Mouse (Mus musculus) MEL (cell line): Measurements from ENCODE around the gene Lrrc29. TPM values are rescaled to one million over a fixed set of nuclear protein-coding genes. Genes with fewer than 3 reads are reported as not detected.

Experiments used
- DNase-seq: peaks from one replicate; pipeline ENCODE4 v3.0.0; 2011; ENCODE audit warnings: low read depth, low spot score
- H3K27ac ChIP-seq: 2 replicates; pipeline ENCODE4 v1.5.1; 2012; ENCODE audit warnings: low read depth, mild to moderate bottlenecking, control low read depth, low read length, moderate library complexity; ENCODE audit not compliant: control insufficient read depth
- H3K27me3 ChIP-seq, 2 experiments: fragments of 150-350 bp in 1 of 2; sonication (generic) in 1 of 2; 2 replicates each; pipeline ENCODE4 v1.6.1; 2012; ENCODE audit warnings: low read length in 2 of 2, mild to moderate bottlenecking in 2 of 2, improper control_type of control experiment in 1 of 2, moderate library complexity in 1 of 2; ENCODE audit not compliant: insufficient read depth in 2 of 2, control insufficient read depth in 1 of 2
- H3K36me3 ChIP-seq, 2 experiments: 2 replicates each; pipeline ENCODE4 v1.6.1; 2012 to 2014; ENCODE audit warnings: low read length in 2 of 2, improper control_type of control experiment in 1 of 2, inconsistent platforms in 1 of 2, mild to moderate bottlenecking in 1 of 2; ENCODE audit not compliant: insufficient read depth in 2 of 2, control insufficient read depth in 1 of 2
- H3K4me1 ChIP-seq, 2 experiments: fragments of 150-350 bp in 1 of 2; sonication (generic) in 1 of 2; 2 replicates each; pipeline ENCODE4 v1.6.1; 2012; ENCODE audit warnings: low read length in 2 of 2, improper control_type of control experiment in 1 of 2, mild to moderate bottlenecking in 1 of 2; ENCODE audit not compliant: insufficient read depth in 2 of 2, control insufficient read depth in 1 of 2
- H3K4me3 ChIP-seq, 2 experiments: fragments of 150-350 bp in 1 of 2; sonication (generic) in 1 of 2; 2 replicates each; pipeline ENCODE4 v1.5.1; 2012; ENCODE audit warnings: low read depth in 2 of 2, low read length in 2 of 2, mild to moderate bottlenecking in 2 of 2, moderate library complexity in 2 of 2, control low read depth in 1 of 2, improper control_type of control experiment in 1 of 2; ENCODE audit not compliant: control insufficient read depth in 1 of 2, insufficient read depth in 1 of 2
- H3K79me2 ChIP-seq: 2 replicates; pipeline ENCODE4 v1.6.1; 2012; ENCODE audit warnings: mild to moderate bottlenecking, low read length, moderate library complexity; ENCODE audit not compliant: control insufficient read depth, poor library complexity, insufficient read depth
- H3K9ac ChIP-seq: 2 replicates; pipeline ENCODE4 v1.6.1; 2012; ENCODE audit warnings: low read depth, mild to moderate bottlenecking, control low read depth, low read length, moderate library complexity; ENCODE audit not compliant: control insufficient read depth, poor library complexity, severe bottlenecking
- H3K9me3 ChIP-seq: fragments of 150-350 bp; sonication (generic); replicated peaks from 2 replicates; pipeline ENCODE4 v1.6.1; 2012; ENCODE audit warnings: mild to moderate bottlenecking, low read length, improper control_type of control experiment, moderate library complexity; ENCODE audit not compliant: insufficient read depth
- BHLHE40 ChIP-seq: IDR thresholded peaks from 2 replicates; pipeline ENCODE4 v1.6.1; 2012; ENCODE audit warnings: low read depth, mild to moderate bottlenecking, inconsistent platforms, low read length, improper control_type of control experiment, borderline replicate concordance
- CHD1 ChIP-seq: IDR thresholded peaks from 2 replicates; pipeline ENCODE4 v1.6.1; 2012; ENCODE audit warnings: low read depth, mild to moderate bottlenecking, inconsistent platforms, low read length, improper control_type of control experiment
- CHD2 ChIP-seq: IDR thresholded peaks from 2 replicates; pipeline ENCODE4 v1.6.1; 2011; ENCODE audit warnings: low read length, improper control_type of control experiment
- CTCF ChIP-seq, 3 experiments: IDR thresholded peaks in 2 of 3; conservative IDR thresholded peaks in 1 of 3; 2 replicates each; pipeline ENCODE4 v1.5.1; 2011 to 2012; ENCODE audit warnings: low read length in 3 of 3, low read depth in 2 of 3, mild to moderate bottlenecking in 2 of 3, improper control_type of control experiment in 1 of 3, inconsistent platforms in 1 of 3, mixed read lengths in 1 of 3, moderate library complexity in 1 of 3; ENCODE audit not compliant: control insufficient read depth in 1 of 3, insufficient read depth in 1 of 3, poor library complexity in 1 of 3, severe bottlenecking in 1 of 3
- ELF1 ChIP-seq: IDR thresholded peaks from 2 replicates; pipeline ENCODE4 v1.6.1; 2014; ENCODE audit warnings: low read depth, mild to moderate bottlenecking, inconsistent platforms, low read length, improper control_type of control experiment, moderate library complexity
- EP300 ChIP-seq, 2 experiments: IDR thresholded peaks; 2 replicates each; pipeline ENCODE4 v1.6.1; 2011; ENCODE audit warnings: improper control_type of control experiment in 2 of 2, low read length in 2 of 2, low read depth in 1 of 2, mild to moderate bottlenecking in 1 of 2
- ETS1 ChIP-seq: IDR thresholded peaks from 2 replicates; pipeline ENCODE4 v1.6.1; 2012; ENCODE audit warnings: low read depth, mild to moderate bottlenecking, inconsistent platforms, low read length, improper control_type of control experiment, moderate library complexity
- GABPA ChIP-seq: IDR thresholded peaks from 2 replicates; pipeline ENCODE4 v1.6.1; 2012; ENCODE audit warnings: low read depth, mild to moderate bottlenecking, inconsistent platforms, low read length, improper control_type of control experiment, moderate library complexity
- GATA1 ChIP-seq: IDR thresholded peaks from 2 replicates; pipeline ENCODE4 v1.6.1; 2011; ENCODE audit warnings: low read depth, low read length, improper control_type of control experiment
- HCFC1 ChIP-seq: IDR thresholded peaks from 2 replicates; pipeline ENCODE4 v1.6.1; 2012; ENCODE audit warnings: low read depth, mild to moderate bottlenecking, inconsistent platforms, low read length, improper control_type of control experiment, moderate library complexity
- MAFK ChIP-seq: IDR thresholded peaks from 2 replicates; pipeline ENCODE4 v1.6.1; 2011; ENCODE audit warnings: low read depth, mild to moderate bottlenecking, low read length, improper control_type of control experiment, borderline replicate concordance
- MAX ChIP-seq: IDR thresholded peaks from 2 replicates; pipeline ENCODE4 v1.6.1; 2011; ENCODE audit warnings: low read length, improper control_type of control experiment
- MAZ ChIP-seq: IDR thresholded peaks from 2 replicates; pipeline ENCODE4 v1.6.1; 2012; ENCODE audit warnings: low read depth, mild to moderate bottlenecking, inconsistent platforms, low read length, improper control_type of control experiment
- MEF2A ChIP-seq: IDR thresholded peaks from 2 replicates; pipeline ENCODE4 v1.6.1; 2014; ENCODE audit warnings: low read depth, mild to moderate bottlenecking, inconsistent platforms, low read length, improper control_type of control experiment; ENCODE audit not compliant: poor library complexity, insufficient replicate concordance, severe bottlenecking; ENCODE audit errors: extremely low read depth
- MXI1 ChIP-seq: IDR thresholded peaks from 2 replicates; pipeline ENCODE4 v1.6.1; 2011; ENCODE audit warnings: mild to moderate bottlenecking, low read depth, low read length, improper control_type of control experiment
- MYB ChIP-seq: IDR thresholded peaks from 2 replicates; pipeline ENCODE4 v1.6.1; 2011; ENCODE audit warnings: mild to moderate bottlenecking, low read depth, low read length, improper control_type of control experiment
- MYC ChIP-seq: IDR thresholded peaks from 2 replicates; pipeline ENCODE4 v1.6.1; 2011; ENCODE audit warnings: low read depth, mild to moderate bottlenecking, low read length, improper control_type of control experiment, moderate library complexity
- NELFE ChIP-seq: IDR thresholded peaks from 2 replicates; pipeline ENCODE4 v1.6.1; 2011; ENCODE audit warnings: low read depth, low read length, improper control_type of control experiment
- NRF1 ChIP-seq: IDR thresholded peaks from 2 replicates; pipeline ENCODE4 v1.6.1; 2014; ENCODE audit warnings: low read depth, mild to moderate bottlenecking, inconsistent platforms, low read length, improper control_type of control experiment, moderate library complexity; ENCODE audit not compliant: poor library complexity, insufficient read depth, severe bottlenecking
- POLR2A ChIP-seq, 2 experiments: IDR thresholded peaks; 2 replicates each; pipeline ENCODE4 v1.6.1; 2011 to 2012; ENCODE audit warnings: low read length in 2 of 2, mild to moderate bottlenecking in 2 of 2, control low read depth in 1 of 2, improper control_type of control experiment in 1 of 2, low read depth in 1 of 2, moderate library complexity in 1 of 2; ENCODE audit not compliant: control insufficient read depth in 1 of 2, insufficient read depth in 1 of 2, poor library complexity in 1 of 2
- POLR2AphosphoS2 ChIP-seq: IDR thresholded peaks from 2 replicates; pipeline ENCODE4 v1.6.1; 2011; ENCODE audit warnings: low read length, improper control_type of control experiment
- POLR2AphosphoS5 ChIP-seq: IDR thresholded peaks from 2 replicates; pipeline ENCODE4 v1.6.1; 2012; ENCODE audit warnings: low read depth, borderline replicate concordance, mild to moderate bottlenecking, inconsistent platforms, low read length, moderate library complexity, mixed read lengths
- RAD21 ChIP-seq: IDR thresholded peaks from 2 replicates; pipeline ENCODE4 v1.6.1; 2011; ENCODE audit warnings: mild to moderate bottlenecking, low read depth, low read length, improper control_type of control experiment
- RCOR1 ChIP-seq: IDR thresholded peaks from 2 replicates; pipeline ENCODE4 v1.6.1; 2012; ENCODE audit warnings: low read depth, mild to moderate bottlenecking, inconsistent platforms, low read length, improper control_type of control experiment
- SIN3A ChIP-seq: IDR thresholded peaks from 2 replicates; pipeline ENCODE4 v1.6.1; 2012; ENCODE audit warnings: low read length, improper control_type of control experiment, inconsistent platforms
- SMC3 ChIP-seq: IDR thresholded peaks from 2 replicates; pipeline ENCODE4 v1.6.1; 2011; ENCODE audit warnings: low read depth, low read length, improper control_type of control experiment
- TAL1 ChIP-seq: IDR thresholded peaks from 2 replicates; pipeline ENCODE4 v1.6.1; 2012; ENCODE audit warnings: mild to moderate bottlenecking, inconsistent platforms, low read length, moderate library complexity, mixed read lengths
- TBP ChIP-seq: IDR thresholded peaks from 2 replicates; pipeline ENCODE4 v1.8.0; 2011; ENCODE audit warnings: low read depth, low read length, improper control_type of control experiment
- UBTF ChIP-seq: IDR thresholded peaks from 2 replicates; pipeline ENCODE4 v1.6.1; 2012; ENCODE audit warnings: low read depth, mild to moderate bottlenecking, inconsistent platforms, low read length, improper control_type of control experiment, moderate library complexity, borderline replicate concordance; ENCODE audit not compliant: insufficient read depth
- USF1 ChIP-seq: IDR thresholded peaks from 2 replicates; pipeline ENCODE4 v1.6.1; 2014; ENCODE audit warnings: low read depth, mild to moderate bottlenecking, inconsistent platforms, low read length, improper control_type of control experiment, moderate library complexity
- ZC3H11A ChIP-seq: IDR thresholded peaks from 2 replicates; pipeline ENCODE4 v1.6.1; 2012; ENCODE audit warnings: low read depth, mild to moderate bottlenecking, inconsistent platforms, low read length, improper control_type of control experiment
- ZKSCAN1 ChIP-seq: IDR thresholded peaks from 2 replicates; pipeline ENCODE4 v1.6.1; 2012; ENCODE audit warnings: low read depth, mild to moderate bottlenecking, inconsistent platforms, low read length, improper control_type of control experiment, moderate library complexity
- ZNF384 ChIP-seq: IDR thresholded peaks from 2 replicates; pipeline ENCODE4 v1.6.1; 2012; ENCODE audit warnings: low read depth, mild to moderate bottlenecking, inconsistent platforms, low read length, improper control_type of control experiment
- polyA plus RNA-seq, 2 experiments: library from polyadenylated mRNA; stranded (reverse) in 1 of 2; unstranded in 1 of 2; fragments of >175 nt in 1 of 2; fragments of >200 nt in 1 of 2; gene quantifications; 2 replicates each; pipeline versions ENCODE4 v1.2.1 to v1.2.4; 2012; ENCODE audit warnings: low replicate concordance in 2 of 2, low read depth in 1 of 2; ENCODE audit not compliant: insufficient read length in 2 of 2, insufficient read depth in 1 of 2, missing spikeins in 1 of 2
- total RNA-seq: library from RNA; depleted of rRNA; stranded (reverse); fragments of 300-350 nt; gene quantifications from 2 replicates; pipeline ENCODE4 v1.2.3, GENCODE M21; 2012

Gene Lrrc29
- total and polyA plus RNA-seq, 3 experiments: 2.6 to 6.1 TPM; not detected in 1

DNA sequence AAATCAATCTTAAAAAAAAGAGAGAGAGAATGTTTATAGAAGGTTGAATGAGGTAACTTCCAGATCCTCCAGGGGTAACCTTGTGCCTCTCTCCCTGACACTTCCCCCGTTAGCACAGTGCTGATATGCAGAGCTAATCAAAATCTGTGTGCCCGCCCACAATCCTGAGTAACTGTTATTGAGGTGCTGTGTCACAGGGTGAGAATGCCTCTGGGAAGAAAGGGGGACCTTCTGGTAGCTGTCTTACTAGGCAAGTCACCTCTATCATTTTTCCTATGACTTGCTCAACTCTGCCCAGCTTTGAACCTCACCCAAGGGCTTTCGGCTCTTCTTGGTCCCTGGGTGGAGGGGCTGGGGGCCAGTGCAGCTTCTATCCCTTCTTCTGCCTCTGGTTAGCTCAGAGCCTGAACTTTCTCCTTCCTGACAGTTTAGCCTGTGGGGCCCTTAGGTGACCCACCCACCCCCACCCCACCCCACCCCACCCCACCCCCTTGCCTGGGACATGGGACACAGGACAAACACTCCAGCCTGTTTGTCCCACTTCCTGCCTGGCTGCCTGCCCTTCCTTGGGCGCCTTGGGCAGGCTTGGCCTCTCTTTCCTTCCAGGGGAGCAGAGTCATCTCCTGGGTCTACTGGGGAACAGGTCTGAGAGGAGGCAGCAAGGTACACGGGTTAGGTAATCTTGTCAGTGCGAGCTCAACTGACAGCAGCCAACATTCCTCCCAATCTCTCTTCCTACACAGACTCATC, 14.0 kb upstream of the Lrrc29 start (continued):
- TF ChIP-seq POLR2AphosphoS2: no peak
- no peak for TF ChIP-seq CHD1
- TF ChIP-seq CHD2: no peak
- peak in 1 of 2 experiments; percentile 69; a peak in 2 of 4 replicates for TF ChIP-seq POLR2A (IDR thresholded peaks at IDR 0.05; ENCODE audit: control insufficient read depth in 1 of 2, insufficient read depth in 1 of 2, low read depth in 1 of 2, low read length in 2 of 2, poor library complexity in 1 of 2)
- no peak for TF ChIP-seq NRF1
- TF ChIP-seq ETS1: peak; percentile 82
- peak; percentile 70 for TF ChIP-seq MAFK
- TF ChIP-seq ELF1: no peak
- TF ChIP-seq RCOR1: peak; percentile 63
- no peak for TF ChIP-seq CTCF (IDR thresholded peaks at IDR 0.05 in 2 of 3, conservative IDR thresholded peaks at IDR 0.05 in 1 of 3; ENCODE audit: control insufficient read depth in 1 of 3, insufficient read depth in 1 of 3, low read depth in 2 of 3, low read length in 3 of 3, poor library complexity in 1 of 3, severe bottlenecking in 1 of 3)

- H3K36me3 ChIP-seq: peaks cover 0 to 38% of the 10 kb centered on the region in 2 experiments; a peak in 2 of 4 replicates
- TF ChIP-seq MEF2A: no peak
- no peak for TF ChIP-seq UBTF
- TF ChIP-seq SIN3A: no peak; the same call in none of the 2 replicates
- 0 out of 2 replicates have a peak, but pooled peaks have one; percentile 6 for TF ChIP-seq ZC3H11A
- TF ChIP-seq ZKSCAN1: no peak
- peak; percentile 80 for TF ChIP-seq ELF1
- no peak for TF ChIP-seq ZNF384
- 0 out of 2 replicates have a peak, but pooled peaks have one; percentile 29 for TF ChIP-seq TAL1
- TF ChIP-seq BHLHE40: peak; percentile 46; the same call in 1 of the 2 replicates
- TF ChIP-seq USF1: 0 out of 2 replicates have a peak, but pooled peaks have one; percentile 3
- 0 out of 2 replicates have a peak, but pooled peaks have one; percentile 62 for TF ChIP-seq MYC
- TF ChIP-seq MAZ: no peak; the same call in 1 of the 2 replicates
- TF ChIP-seq NRF1: no peak
- TF ChIP-seq HCFC1: peak; percentile 55; the same call in 1 of the 2 replicates
- TF ChIP-seq GABPA: no peak
- TF ChIP-seq POLR2AphosphoS5: no peak
- TF ChIP-seq NELFE: no peak
- no peak for TF ChIP-seq RAD21
- peak; percentile 46 for TF ChIP-seq MAX
- peak; percentile 68 for TF ChIP-seq MXI1
- TF ChIP-seq TBP: peak; percentile 47; the same call in 1 of the 2 replicates
- peak; percentile 78 for TF ChIP-seq MYB
- 0 out of 2 replicates have a peak, but pooled peaks have one; percentile 38 for TF ChIP-seq MAFK
- TF ChIP-seq SMC3: no peak
- TF ChIP-seq GATA1: peak; percentile 83
- peak; percentile 83 to 85 for TF ChIP-seq EP300 (IDR thresholded peaks at IDR 0.05; ENCODE audit: low read depth in 1 of 2, low read length in 2 of 2)
- TF ChIP-seq ETS1: peak; percentile 84
- peak in 1 of 2 experiments; percentile 48; a peak in 1 of 4 replicates for TF ChIP-seq POLR2A (IDR thresholded peaks at IDR 0.05; ENCODE audit: control insufficient read depth in 1 of 2, insufficient read depth in 1 of 2, low read depth in 1 of 2, low read length in 2 of 2, poor library complexity in 1 of 2)
Observed at GRCm38 (mm10) chr8:105338992-105339391, 12.9 kb upstream of the Lrrc29 start.

More at GRCm38 (mm10) chr8:105338992-105339391, 12.9 kb upstream of the Lrrc29 start:
- H3K4me3 ChIP-seq: peak overlapping the region; percentile 15 to 28
- H3K79me2 ChIP-seq: no peaks in the 10 kb centered on the region
- H3K4me1 ChIP-seq: peaks cover 17 to 49% of the 10 kb centered on the region in 2 experiments
- H3K27me3 ChIP-seq: no peaks in the 10 kb centered on the region
- peak overlapping the region; percentile 84 for H3K27ac ChIP-seq
- DNase-seq: peak; percentile 82
- H3K9ac ChIP-seq: peak overlapping the region; percentile 52
- H3K9me3 ChIP-seq: no peaks in the 10 kb centered on the region
